Mouse (Mus musculus) embryonic fibroblast, embryonic 13.5 days (primary cell): ENCODE results near the gene 4930503B20Rik.

ENCODE experiments used
- CTCF ChIP-seq: IDR thresholded peaks from 2 replicates; pipeline ENCODE4 v1.5.1; 2011; ENCODE audit warnings: mild to moderate bottlenecking, control low read depth, low read length, moderate library complexity, borderline replicate concordance; ENCODE audit not compliant: insufficient read depth
- POLR2A ChIP-seq: IDR thresholded peaks from 2 replicates; pipeline ENCODE4 v1.6.1; 2011; ENCODE audit warnings: low read depth, mild to moderate bottlenecking, control low read depth, low read length, moderate library complexity

DNA sequence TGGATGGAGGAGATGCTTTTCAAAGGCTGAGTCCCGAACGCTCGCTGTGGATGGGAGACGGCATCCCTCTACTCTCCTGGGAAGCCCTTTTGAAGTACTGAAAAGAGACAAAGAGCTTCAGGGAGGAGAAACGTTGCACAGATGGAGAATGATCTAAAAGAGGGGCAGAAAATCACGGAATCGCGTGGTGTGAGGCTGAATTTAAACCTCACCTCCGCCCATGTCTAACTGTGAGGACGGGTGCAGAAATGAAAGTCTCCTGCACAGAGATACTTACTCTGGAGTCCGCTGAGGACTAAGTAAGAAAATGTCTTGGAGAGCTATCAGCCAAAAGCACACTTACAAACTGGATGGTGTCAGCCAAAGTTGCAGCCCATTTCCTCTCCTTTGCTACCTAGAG, 29.2 kb downstream of the 4930503B20Rik start:
- TF ChIP-seq CTCF (no peak), POLR2A (no peak)
